Mouse (Mus musculus) MEL (cell line): ENCODE results near the gene Zfp108. TPM values are rescaled to one million over a fixed set of nuclear protein-coding genes. Genes with fewer than 3 reads are reported as not detected.

ENCODE experiments used
- DNase-seq: peaks from one replicate; pipeline ENCODE4 v3.0.0; 2011; ENCODE audit warnings: low read depth, low spot score
- H3K27ac ChIP-seq: 2 replicates; pipeline ENCODE4 v1.5.1; 2012; ENCODE audit warnings: low read depth, mild to moderate bottlenecking, control low read depth, low read length, moderate library complexity; ENCODE audit not compliant: control insufficient read depth
- H3K27me3 ChIP-seq, 2 experiments: fragments of 150-350 bp in 1 of 2; sonication (generic) in 1 of 2; 2 replicates each; pipeline ENCODE4 v1.6.1; 2012; ENCODE audit warnings: low read length in 2 of 2, mild to moderate bottlenecking in 2 of 2, improper control_type of control experiment in 1 of 2, moderate library complexity in 1 of 2; ENCODE audit not compliant: insufficient read depth in 2 of 2, control insufficient read depth in 1 of 2
- H3K36me3 ChIP-seq, 2 experiments: 2 replicates each; pipeline ENCODE4 v1.6.1; 2012 to 2014; ENCODE audit warnings: low read length in 2 of 2, improper control_type of control experiment in 1 of 2, inconsistent platforms in 1 of 2, mild to moderate bottlenecking in 1 of 2; ENCODE audit not compliant: insufficient read depth in 2 of 2, control insufficient read depth in 1 of 2
- H3K4me1 ChIP-seq, 2 experiments: fragments of 150-350 bp in 1 of 2; sonication (generic) in 1 of 2; 2 replicates each; pipeline ENCODE4 v1.6.1; 2012; ENCODE audit warnings: low read length in 2 of 2, improper control_type of control experiment in 1 of 2, mild to moderate bottlenecking in 1 of 2; ENCODE audit not compliant: insufficient read depth in 2 of 2, control insufficient read depth in 1 of 2
- H3K4me3 ChIP-seq, 2 experiments: fragments of 150-350 bp in 1 of 2; sonication (generic) in 1 of 2; 2 replicates each; pipeline ENCODE4 v1.5.1; 2012; ENCODE audit warnings: low read depth in 2 of 2, low read length in 2 of 2, mild to moderate bottlenecking in 2 of 2, moderate library complexity in 2 of 2, control low read depth in 1 of 2, improper control_type of control experiment in 1 of 2; ENCODE audit not compliant: control insufficient read depth in 1 of 2, insufficient read depth in 1 of 2
- H3K79me2 ChIP-seq: 2 replicates; pipeline ENCODE4 v1.6.1; 2012; ENCODE audit warnings: mild to moderate bottlenecking, low read length, moderate library complexity; ENCODE audit not compliant: control insufficient read depth, poor library complexity, insufficient read depth
- H3K9ac ChIP-seq: 2 replicates; pipeline ENCODE4 v1.6.1; 2012; ENCODE audit warnings: low read depth, mild to moderate bottlenecking, control low read depth, low read length, moderate library complexity; ENCODE audit not compliant: control insufficient read depth, poor library complexity, severe bottlenecking
- H3K9me3 ChIP-seq: fragments of 150-350 bp; sonication (generic); replicated peaks from 2 replicates; pipeline ENCODE4 v1.6.1; 2012; ENCODE audit warnings: mild to moderate bottlenecking, low read length, improper control_type of control experiment, moderate library complexity; ENCODE audit not compliant: insufficient read depth
- BHLHE40 ChIP-seq: IDR thresholded peaks from 2 replicates; pipeline ENCODE4 v1.6.1; 2012; ENCODE audit warnings: low read depth, mild to moderate bottlenecking, inconsistent platforms, low read length, improper control_type of control experiment, borderline replicate concordance
- CHD1 ChIP-seq: IDR thresholded peaks from 2 replicates; pipeline ENCODE4 v1.6.1; 2012; ENCODE audit warnings: low read depth, mild to moderate bottlenecking, inconsistent platforms, low read length, improper control_type of control experiment
- CHD2 ChIP-seq: IDR thresholded peaks from 2 replicates; pipeline ENCODE4 v1.6.1; 2011; ENCODE audit warnings: low read length, improper control_type of control experiment
- CTCF ChIP-seq, 3 experiments: IDR thresholded peaks in 2 of 3; conservative IDR thresholded peaks in 1 of 3; 2 replicates each; pipeline ENCODE4 v1.5.1; 2011 to 2012; ENCODE audit warnings: low read length in 3 of 3, low read depth in 2 of 3, mild to moderate bottlenecking in 2 of 3, improper control_type of control experiment in 1 of 3, inconsistent platforms in 1 of 3, mixed read lengths in 1 of 3, moderate library complexity in 1 of 3; ENCODE audit not compliant: control insufficient read depth in 1 of 3, insufficient read depth in 1 of 3, poor library complexity in 1 of 3, severe bottlenecking in 1 of 3
- E2F4 ChIP-seq: IDR thresholded peaks from 2 replicates; pipeline ENCODE4 v1.6.1; 2011; ENCODE audit warnings: low read depth, low read length, improper control_type of control experiment, borderline replicate concordance
- ELF1 ChIP-seq: IDR thresholded peaks from 2 replicates; pipeline ENCODE4 v1.6.1; 2014; ENCODE audit warnings: low read depth, mild to moderate bottlenecking, inconsistent platforms, low read length, improper control_type of control experiment, moderate library complexity
- EP300 ChIP-seq, 2 experiments: IDR thresholded peaks; 2 replicates each; pipeline ENCODE4 v1.6.1; 2011; ENCODE audit warnings: improper control_type of control experiment in 2 of 2, low read length in 2 of 2, low read depth in 1 of 2, mild to moderate bottlenecking in 1 of 2
- GABPA ChIP-seq: IDR thresholded peaks from 2 replicates; pipeline ENCODE4 v1.6.1; 2012; ENCODE audit warnings: low read depth, mild to moderate bottlenecking, inconsistent platforms, low read length, improper control_type of control experiment, moderate library complexity
- GATA1 ChIP-seq: IDR thresholded peaks from 2 replicates; pipeline ENCODE4 v1.6.1; 2011; ENCODE audit warnings: low read depth, low read length, improper control_type of control experiment
- HCFC1 ChIP-seq: IDR thresholded peaks from 2 replicates; pipeline ENCODE4 v1.6.1; 2012; ENCODE audit warnings: low read depth, mild to moderate bottlenecking, inconsistent platforms, low read length, improper control_type of control experiment, moderate library complexity
- JUND ChIP-seq: IDR thresholded peaks from 2 replicates; pipeline ENCODE4 v1.6.1; 2011; ENCODE audit warnings: low read depth, mild to moderate bottlenecking, improper control_type of control experiment, low read length
- KAT2A ChIP-seq: conservative IDR thresholded peaks from 2 replicates; pipeline ENCODE4 v1.6.1; 2012; ENCODE audit warnings: low read depth, low read length, improper control_type of control experiment, inconsistent platforms
- MAX ChIP-seq: IDR thresholded peaks from 2 replicates; pipeline ENCODE4 v1.6.1; 2011; ENCODE audit warnings: low read length, improper control_type of control experiment
- MEF2A ChIP-seq: IDR thresholded peaks from 2 replicates; pipeline ENCODE4 v1.6.1; 2014; ENCODE audit warnings: low read depth, mild to moderate bottlenecking, inconsistent platforms, low read length, improper control_type of control experiment; ENCODE audit not compliant: poor library complexity, insufficient replicate concordance, severe bottlenecking; ENCODE audit errors: extremely low read depth
- MXI1 ChIP-seq: IDR thresholded peaks from 2 replicates; pipeline ENCODE4 v1.6.1; 2011; ENCODE audit warnings: mild to moderate bottlenecking, low read depth, low read length, improper control_type of control experiment
- MYB ChIP-seq: IDR thresholded peaks from 2 replicates; pipeline ENCODE4 v1.6.1; 2011; ENCODE audit warnings: mild to moderate bottlenecking, low read depth, low read length, improper control_type of control experiment
- MYC ChIP-seq: IDR thresholded peaks from 2 replicates; pipeline ENCODE4 v1.6.1; 2011; ENCODE audit warnings: low read depth, mild to moderate bottlenecking, low read length, improper control_type of control experiment, moderate library complexity
- NELFE ChIP-seq: IDR thresholded peaks from 2 replicates; pipeline ENCODE4 v1.6.1; 2011; ENCODE audit warnings: low read depth, low read length, improper control_type of control experiment
- NRF1 ChIP-seq: IDR thresholded peaks from 2 replicates; pipeline ENCODE4 v1.6.1; 2014; ENCODE audit warnings: low read depth, mild to moderate bottlenecking, inconsistent platforms, low read length, improper control_type of control experiment, moderate library complexity; ENCODE audit not compliant: poor library complexity, insufficient read depth, severe bottlenecking
- POLR2A ChIP-seq, 2 experiments: IDR thresholded peaks; 2 replicates each; pipeline ENCODE4 v1.6.1; 2011 to 2012; ENCODE audit warnings: low read length in 2 of 2, mild to moderate bottlenecking in 2 of 2, control low read depth in 1 of 2, improper control_type of control experiment in 1 of 2, low read depth in 1 of 2, moderate library complexity in 1 of 2; ENCODE audit not compliant: control insufficient read depth in 1 of 2, insufficient read depth in 1 of 2, poor library complexity in 1 of 2
- POLR2AphosphoS2 ChIP-seq: IDR thresholded peaks from 2 replicates; pipeline ENCODE4 v1.6.1; 2011; ENCODE audit warnings: low read length, improper control_type of control experiment
- RAD21 ChIP-seq: IDR thresholded peaks from 2 replicates; pipeline ENCODE4 v1.6.1; 2011; ENCODE audit warnings: mild to moderate bottlenecking, low read depth, low read length, improper control_type of control experiment
- RCOR1 ChIP-seq: IDR thresholded peaks from 2 replicates; pipeline ENCODE4 v1.6.1; 2012; ENCODE audit warnings: low read depth, mild to moderate bottlenecking, inconsistent platforms, low read length, improper control_type of control experiment
- SIN3A ChIP-seq: IDR thresholded peaks from 2 replicates; pipeline ENCODE4 v1.6.1; 2012; ENCODE audit warnings: low read length, improper control_type of control experiment, inconsistent platforms
- SMC3 ChIP-seq: IDR thresholded peaks from 2 replicates; pipeline ENCODE4 v1.6.1; 2011; ENCODE audit warnings: low read depth, low read length, improper control_type of control experiment
- TAL1 ChIP-seq: IDR thresholded peaks from 2 replicates; pipeline ENCODE4 v1.6.1; 2012; ENCODE audit warnings: mild to moderate bottlenecking, inconsistent platforms, low read length, moderate library complexity, mixed read lengths
- TBP ChIP-seq: IDR thresholded peaks from 2 replicates; pipeline ENCODE4 v1.8.0; 2011; ENCODE audit warnings: low read depth, low read length, improper control_type of control experiment
- TCF12 ChIP-seq: IDR thresholded peaks from 2 replicates; pipeline ENCODE4 v1.6.1; 2014; ENCODE audit warnings: low read depth, mild to moderate bottlenecking, inconsistent platforms, low read length, improper control_type of control experiment, moderate library complexity
- UBTF ChIP-seq: IDR thresholded peaks from 2 replicates; pipeline ENCODE4 v1.6.1; 2012; ENCODE audit warnings: low read depth, mild to moderate bottlenecking, inconsistent platforms, low read length, improper control_type of control experiment, moderate library complexity, borderline replicate concordance; ENCODE audit not compliant: insufficient read depth
- USF1 ChIP-seq: IDR thresholded peaks from 2 replicates; pipeline ENCODE4 v1.6.1; 2014; ENCODE audit warnings: low read depth, mild to moderate bottlenecking, inconsistent platforms, low read length, improper control_type of control experiment, moderate library complexity
- USF2 ChIP-seq, 2 experiments: IDR thresholded peaks; 2 replicates each; pipeline ENCODE4 v1.6.1; 2011 to 2012; ENCODE audit warnings: improper control_type of control experiment in 2 of 2, low read length in 2 of 2, borderline replicate concordance in 1 of 2, inconsistent platforms in 1 of 2, low read depth in 1 of 2, mild to moderate bottlenecking in 1 of 2; ENCODE audit not compliant: insufficient read depth in 1 of 2
- ZC3H11A ChIP-seq: IDR thresholded peaks from 2 replicates; pipeline ENCODE4 v1.6.1; 2012; ENCODE audit warnings: low read depth, mild to moderate bottlenecking, inconsistent platforms, low read length, improper control_type of control experiment
- ZMIZ1 ChIP-seq: IDR thresholded peaks from 2 replicates; pipeline ENCODE4 v1.6.1; 2012; ENCODE audit warnings: low read depth, mild to moderate bottlenecking, inconsistent platforms, low read length, improper control_type of control experiment, moderate library complexity
- ZNF384 ChIP-seq: IDR thresholded peaks from 2 replicates; pipeline ENCODE4 v1.6.1; 2012; ENCODE audit warnings: low read depth, mild to moderate bottlenecking, inconsistent platforms, low read length, improper control_type of control experiment
- polyA plus RNA-seq, 2 experiments: library from polyadenylated mRNA; stranded (reverse) in 1 of 2; unstranded in 1 of 2; fragments of >175 nt in 1 of 2; fragments of >200 nt in 1 of 2; gene quantifications; 2 replicates each; pipeline versions ENCODE4 v1.2.1 to v1.2.4; 2012; ENCODE audit warnings: low replicate concordance in 2 of 2, low read depth in 1 of 2; ENCODE audit not compliant: insufficient read length in 2 of 2, insufficient read depth in 1 of 2, missing spikeins in 1 of 2
- total RNA-seq: library from RNA; depleted of rRNA; stranded (reverse); fragments of 300-350 nt; gene quantifications from 2 replicates; pipeline ENCODE4 v1.2.3, GENCODE M21; 2012

Zfp108 gene
- total and polyA plus RNA-seq, 3 experiments, result not detected

DNA sequence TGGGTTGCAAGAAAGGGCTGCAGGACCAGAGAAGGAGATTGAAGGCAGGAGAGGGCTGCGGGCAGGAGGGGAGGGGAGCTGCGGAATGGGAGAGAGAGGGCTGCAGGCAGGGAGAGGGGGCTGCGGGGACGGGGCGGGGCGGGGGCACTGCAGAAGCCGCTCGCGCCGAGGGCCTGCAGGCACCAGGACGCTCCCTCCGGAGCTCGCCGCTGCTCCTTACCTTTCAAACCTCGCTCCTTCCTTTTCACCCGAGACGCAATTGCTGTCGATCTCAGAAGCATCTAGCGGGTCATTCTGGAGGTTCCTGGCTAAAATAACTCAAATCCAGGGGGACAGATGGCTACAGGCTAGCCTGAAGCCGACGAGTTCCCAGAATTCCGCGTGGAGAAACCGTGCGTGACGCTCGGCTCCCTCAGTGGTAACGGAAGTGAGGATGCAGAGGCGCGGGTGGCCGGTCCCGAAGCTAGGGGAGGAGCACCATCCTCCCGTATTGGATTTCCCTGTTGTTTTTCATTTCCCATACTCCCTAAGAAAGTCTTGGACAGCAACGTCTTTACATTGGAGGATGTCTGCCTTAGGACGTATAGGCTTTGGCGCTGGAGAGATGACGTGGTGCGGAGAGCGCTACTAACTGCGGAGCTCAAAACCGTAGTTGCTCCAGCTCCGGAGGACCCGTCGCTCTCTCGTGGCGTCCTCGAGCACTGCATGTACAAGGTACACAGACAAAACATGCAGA lies 44.5 kb downstream of the Zfp108 start:
- Histone ChIP-seq H3K27me3 (no peaks in the 10 kb centered on the region), H3K9ac (peak overlapping the region; percentile 90), H3K4me1 (no peaks in the 10 kb centered on the region; a peak in 1 of 4 replicates), H3K79me2 (peaks cover 5% of the 10 kb centered on the region), H3K4me3 (peak overlapping the region; percentile 75 to 94), H3K9me3 (no peaks in the 10 kb centered on the region), H3K27ac (peak overlapping the region; percentile 26; the same call in 1 of the 2 replicates), H3K36me3 (no peaks in the 10 kb centered on the region)
- DNase-seq, result peak; percentile 95
- no peak for TF ChIP-seq RCOR1
- peak; percentile 32; the same call in 1 of the 2 replicates for TF ChIP-seq MYC
- TF ChIP-seq EP300 (IDR thresholded peaks at IDR 0.05; ENCODE audit: low read depth in 1 of 2, low read length in 2 of 2), result no peak
- peak; percentile 89 for TF ChIP-seq MXI1
- no peak; the same call in 1 of the 2 replicates for TF ChIP-seq KAT2A
- TF ChIP-seq HCFC1, result peak; percentile 85
- TF ChIP-seq MEF2A, result no peak
- no peak for TF ChIP-seq GATA1
- peak; percentile 62 to 75; a peak in 3 of 4 replicates for TF ChIP-seq POLR2A (IDR thresholded peaks at IDR 0.05; ENCODE audit: control insufficient read depth in 1 of 2, insufficient read depth in 1 of 2, low read depth in 1 of 2, low read length in 2 of 2, poor library complexity in 1 of 2)
- peak; percentile 67 for TF ChIP-seq NELFE
- TF ChIP-seq USF1, result no peak
- TF ChIP-seq TAL1, result no peak
- TF ChIP-seq TCF12, result 0 out of 2 replicates have a peak, but pooled peaks have one; percentile 21
- TF ChIP-seq CHD1, result no peak
- no peak for TF ChIP-seq ZC3H11A
- peak; percentile 90 for TF ChIP-seq SIN3A
- TF ChIP-seq BHLHE40, result no peak
- no peak for TF ChIP-seq E2F4
- no peak for TF ChIP-seq SMC3
- peak in 2 of 3 experiments; percentile 36 to 43; a peak in 5 of 6 replicates for TF ChIP-seq CTCF (IDR thresholded peaks at IDR 0.05 in 2 of 3, conservative IDR thresholded peaks at IDR 0.05 in 1 of 3; ENCODE audit: control insufficient read depth in 1 of 3, insufficient read depth in 1 of 3, low read depth in 2 of 3, low read length in 3 of 3, poor library complexity in 1 of 3, severe bottlenecking in 1 of 3)
- TF ChIP-seq RAD21, result no peak; the same call in 1 of the 2 replicates
- no peak for TF ChIP-seq USF2 (IDR thresholded peaks at IDR 0.05; ENCODE audit: borderline replicate concordance in 1 of 2, insufficient read depth in 1 of 2, low read depth in 1 of 2, low read length in 2 of 2)
- no peak for TF ChIP-seq MYB
- TF ChIP-seq POLR2AphosphoS2, result peak; percentile 72
- TF ChIP-seq TBP, result peak; percentile 70
- no peak for TF ChIP-seq NRF1
- TF ChIP-seq UBTF, result no peak
- TF ChIP-seq MAX, result no peak
- peak; percentile 51; the same call in 1 of the 2 replicates for TF ChIP-seq ELF1
- TF ChIP-seq GABPA, result no peak
- TF ChIP-seq ZNF384, result no peak
- TF ChIP-seq CHD2, result no peak
- TF ChIP-seq ZMIZ1, result no peak
- TF ChIP-seq JUND, result no peak
